Mouse (Mus musculus): Measurements from ENCODE around the gene 1700102P08Rik.

DNA sequence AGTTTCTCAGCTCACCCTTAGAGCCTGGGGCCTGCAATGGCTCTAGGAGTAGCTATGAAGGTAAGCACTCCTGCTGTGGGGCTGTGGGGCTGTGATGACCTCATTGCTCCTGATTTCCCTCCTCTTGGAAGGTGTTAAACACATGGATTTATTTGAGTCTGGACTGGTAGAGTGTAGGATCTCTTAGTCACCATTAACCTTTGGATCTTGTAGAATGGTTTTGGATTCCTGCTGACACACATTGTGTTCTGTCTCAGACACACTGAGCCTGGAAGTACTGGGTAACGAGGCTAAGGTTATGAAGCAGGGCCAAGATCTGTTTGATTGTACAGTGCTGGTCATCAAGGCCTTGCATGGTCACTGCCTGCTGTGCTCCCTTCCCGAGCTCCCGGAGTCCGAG is 13.3 kb upstream of the 1700102P08Rik start:
- TF ChIP-seq POLR2A (IDR thresholded peaks at IDR 0.05; ENCODE audit: extremely low read depth, insufficient read depth, low read length) (no peak), CTCF (IDR thresholded peaks at IDR 0.05; ENCODE audit: extremely low read depth, insufficient read depth, low read length) (no peak)

Data from cortical plate, adult 2 months (tissue).